Mouse (Mus musculus) intestine, embryonic 14.5 days (tissue): ENCODE results near the gene Dus2. TPM values are rescaled to one million over a fixed set of nuclear protein-coding genes. Genes with fewer than 3 reads are reported as not detected.
A peak's percentile ranks its signal among the peaks of the same experiment; 100 is the strongest.
"Not testable (repeated sequence)": the region's sequence is repeated elsewhere in the genome, so short reads cannot be mapped to it uniquely, and the experiment has no call there.

Experiments
- ATAC-seq: fragments of 200-750 bp; cut with Nextera tagmentation; replicated peaks from 2 replicates; pipeline ENCODE4 v1.8.0; 2017; ENCODE audit warnings: low read depth, moderate number of reproducible peaks, moderate TSS enrichment, moderate library complexity; ENCODE audit not compliant: low FRiP score, low TSS enrichment
- DNase-seq: peaks from one replicate; pipeline ENCODE4 v3.0.0-alpha.2; 2018; ENCODE audit warnings: low spot score
- H3K27ac ChIP-seq: fragments of 300-500 bp; sonication (generic); 2 replicates; pipeline ENCODE4 v1.5.1; 2014; ENCODE audit warnings: low read depth, mild to moderate bottlenecking, control low read depth
- H3K27me3 ChIP-seq: fragments of 300-500 bp; sonication (generic); replicated peaks from 2 replicates; pipeline ENCODE4 v1.6.1; 2014; ENCODE audit warnings: low read length, control low read depth; ENCODE audit not compliant: control insufficient read depth, insufficient read depth
- H3K36me3 ChIP-seq: fragments of 300-500 bp; sonication (generic); 2 replicates; pipeline ENCODE4 v1.6.1; 2014; ENCODE audit warnings: low read length, control low read depth; ENCODE audit not compliant: control insufficient read depth, insufficient read depth
- H3K4me1 ChIP-seq: fragments of 300-500 bp; sonication (generic); replicated peaks from 2 replicates; pipeline ENCODE4 v1.6.1; 2014; ENCODE audit warnings: low read length, control low read depth, mixed read lengths; ENCODE audit not compliant: control insufficient read depth, insufficient read depth
- H3K4me2 ChIP-seq: fragments of 300-500 bp; sonication (generic); 2 replicates; pipeline ENCODE4 v1.6.1; 2014; ENCODE audit warnings: low read length
- H3K4me3 ChIP-seq: fragments of 300-500 bp; sonication (generic); 2 replicates; pipeline ENCODE4 v1.5.1; 2014; ENCODE audit warnings: low read depth, low read length, control low read depth, mixed read lengths
- H3K9ac ChIP-seq: fragments of 300-500 bp; sonication (generic); 2 replicates; pipeline ENCODE4 v1.6.1; 2014; ENCODE audit warnings: mild to moderate bottlenecking, low read length
- H3K9me3 ChIP-seq: fragments of 300-500 bp; sonication (generic); 2 replicates; pipeline ENCODE4 v1.6.1; 2016; ENCODE audit warnings: low read length, control low read depth; ENCODE audit not compliant: control insufficient read depth
- WGBS: fragments of 180-500 bp; shearing (Covaris S2); extraction: QIAGEN DNeasy Blood & Tissue Kit; methylation state at CpG from one replicate; pipeline ENCODE4 v1.1.7; 2014; 5-methylcytosine and 5-hydroxymethylcytosine counted together
- polyA plus RNA-seq: library from polyadenylated mRNA; unstranded; fragments of >200 nt; fragmentation: Nextera tagmentation; extraction: Ambion mirVana; gene quantifications from 2 replicates; pipeline ENCODE4 v1.2.1, GENCODE M21; 2014

The Dus2 gene
- polyA plus RNA-seq, 1 experiment from 2014 or later: 18.3 TPM

- H3K4me1 ChIP-seq: no peaks in the 10 kb centered on the region
- no peak overlapping the region for H3K9ac ChIP-seq
- WGBS: 81% methylated on average over 2 of the region's 2 CpGs
- ATAC-seq (no peak), DNase-seq (no peak)
- H3K27me3 ChIP-seq: no peaks in the 10 kb centered on the region
- H3K4me3 ChIP-seq: no peak overlapping the region
- H3K9me3 ChIP-seq: no peaks in the 10 kb centered on the region
- H3K36me3 ChIP-seq: no peaks in the 10 kb centered on the region
- no peak overlapping the region for H3K4me2 ChIP-seq
- no peak overlapping the region for H3K27ac ChIP-seq
Observed at GRCm38 (mm10) chr8:105998971-105999370, 7.8 kb downstream of the Dus2 start.

DNA sequence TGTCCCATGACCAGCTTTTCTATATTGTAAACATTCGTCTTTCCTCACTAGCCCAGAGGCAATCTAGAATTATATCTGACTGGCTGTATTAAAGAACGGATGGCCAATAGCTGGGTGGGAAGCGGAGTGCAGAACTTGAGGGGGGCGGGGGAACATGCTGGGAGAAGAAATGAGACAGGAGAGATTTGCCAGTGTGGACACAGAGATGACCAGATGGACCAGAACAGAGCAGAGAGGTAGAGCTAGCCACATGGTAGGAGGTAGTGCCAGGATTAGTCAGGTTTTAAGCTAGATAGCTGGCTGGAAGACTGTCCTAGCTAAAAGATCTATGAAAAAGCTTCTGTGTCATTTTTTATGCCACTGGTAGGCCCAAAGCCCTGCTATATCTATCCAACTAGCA lies 10.8 kb downstream of the Dus2 start:
- no peaks in the 10 kb centered on the region for H3K27me3 ChIP-seq

GRCm38 (mm10) chr8:106004538-106005207 lies 13.5 kb downstream of the Dus2 start:
- no peak for ATAC-seq
- 77% methylated on average over 8 of the region's 8 CpGs for WGBS
- no peaks in the 10 kb centered on the region; the same call in 1 of the 2 replicates for H3K4me1 ChIP-seq
- H3K9ac ChIP-seq: no peak overlapping the region
- no peak overlapping the region for H3K27ac ChIP-seq
- no peaks in the 10 kb centered on the region for H3K27me3 ChIP-seq
- H3K4me3 ChIP-seq: no peak overlapping the region
- H3K36me3 ChIP-seq: 0 out of 2 replicates have a peak, but pooled peaks cover 2% of the 10 kb centered on the region
- DNase-seq: no peak
- no peak overlapping the region for H3K4me2 ChIP-seq
- no peaks in the 10 kb centered on the region for H3K9me3 ChIP-seq

More for the DNA sequence above, 10.8 kb downstream of the Dus2 start:
- ATAC-seq: no peak
- Histone ChIP-seq H3K9ac (no peak overlapping the region), H3K9me3 (no peaks in the 10 kb centered on the region), H3K27ac (no peak overlapping the region), H3K4me3 (no peak overlapping the region), H3K4me1 (no peaks in the 10 kb centered on the region), H3K36me3 (no peaks in the 10 kb centered on the region), H3K4me2 (no peak overlapping the region)
- no peak for DNase-seq
- WGBS: 83% methylated on average over 4 of the region's 4 CpGs

GRCm38 (mm10) chr8:106005875-106006274 lies 14.7 kb downstream of the Dus2 start, which contains the start of gene Dpep2nb:
Dpep2nb (minus strand) TSS chr8:106005975.
- DNase-seq: no peak
- H3K36me3 ChIP-seq: 0 out of 2 replicates have a peak, but pooled peaks cover 2% of the 10 kb centered on the region
- no peak within 1 kb of the TSS for H3K27ac ChIP-seq
- H3K4me2 ChIP-seq: no peak within 1 kb of the TSS
- WGBS: 76% methylated on average over 4 of the region's 4 CpGs
- no peaks in the 10 kb centered on the region for H3K27me3 ChIP-seq
- H3K9ac ChIP-seq: no peak within 1 kb of the TSS
- no peaks in the 10 kb centered on the region for H3K9me3 ChIP-seq
- ATAC-seq: no peak
- no peak within 1 kb of the TSS for H3K4me3 ChIP-seq
- H3K4me1 ChIP-seq: peaks cover 8% of the 10 kb centered on the region

DNA sequence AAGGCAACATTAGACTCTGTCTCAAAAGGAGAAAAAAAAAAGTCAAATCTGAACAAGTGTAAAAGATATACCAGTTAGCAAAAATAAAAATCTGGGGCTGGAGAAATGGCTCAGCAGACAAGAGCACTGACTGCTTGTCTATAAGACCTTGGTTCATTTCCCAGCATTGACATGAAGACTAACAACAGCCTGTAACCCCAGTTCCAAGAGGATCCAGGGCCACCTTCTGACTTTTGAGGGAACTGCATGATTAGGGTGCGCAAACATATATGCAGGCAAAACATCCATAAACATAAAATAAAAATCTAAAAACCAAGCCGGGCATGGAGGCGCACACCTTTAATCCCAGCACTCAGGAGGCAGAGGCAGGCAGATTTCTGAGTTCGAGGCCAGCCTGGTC lies 15.3 kb downstream of the Dus2 start:
- Histone ChIP-seq H3K4me1 (peaks cover 8% of the 10 kb centered on the region), H3K4me2 (no peak overlapping the region), H3K36me3 (0 out of 2 replicates have a peak, but pooled peaks cover 2% of the 10 kb centered on the region), H3K4me3 (no peak overlapping the region), H3K27ac (no peak overlapping the region), H3K9ac (no peak overlapping the region), H3K9me3 (no peaks in the 10 kb centered on the region), H3K27me3 (no peaks in the 10 kb centered on the region)
- ATAC-seq (no peak), DNase-seq (no peak)
- 88% methylated on average over 4 of the region's 4 CpGs for WGBS

GRCm38 (mm10) chr8:106007135-106007534 lies 16.0 kb downstream of the Dus2 start:
- ATAC-seq: no peak

GRCm38 (mm10) chr8:106007891-106008290 lies 16.8 kb downstream of the Dus2 start:
- H3K4me3 ChIP-seq, H3K9ac ChIP-seq, H3K36me3 ChIP-seq, DNase-seq, H3K9me3 ChIP-seq, H3K27me3 ChIP-seq, H3K4me2 ChIP-seq, H3K27ac ChIP-seq, H3K4me1 ChIP-seq, ATAC-seq: not testable (repeated sequence)
- 62% methylated on average over 3 of the region's 3 CpGs for WGBS

More at GRCm38 (mm10) chr8:106007135-106007534, 16.0 kb downstream of the Dus2 start:
- Histone ChIP-seq H3K4me1 (peaks cover 8% of the 10 kb centered on the region), H3K9ac (no peak overlapping the region), H3K27me3 (no peaks in the 10 kb centered on the region), H3K4me2 (no peak overlapping the region), H3K4me3 (no peak overlapping the region), H3K9me3 (no peaks in the 10 kb centered on the region), H3K27ac (no peak overlapping the region), H3K36me3 (0 out of 2 replicates have a peak, but pooled peaks cover 2% of the 10 kb centered on the region)
- no peak for DNase-seq
- 72% methylated on average over 3 of the region's 3 CpGs for WGBS

GRCm38 (mm10) chr8:106010748-106011642 lies 19.9 kb downstream of the Dus2 start:
- H3K27ac ChIP-seq: peak overlapping the region; percentile 57
- H3K27me3 ChIP-seq: no peaks in the 10 kb centered on the region
- peak overlapping the region; percentile 97 for H3K4me3 ChIP-seq
- no peaks in the 10 kb centered on the region for H3K9me3 ChIP-seq
- peaks cover 6% of the 10 kb centered on the region; the same call in 1 of the 2 replicates for H3K36me3 ChIP-seq
- WGBS: 1% methylated on average over 74 of the region's 74 CpGs
- H3K4me1 ChIP-seq: peaks cover 8% of the 10 kb centered on the region
- peak overlapping the region; percentile 88 for H3K9ac ChIP-seq
- H3K4me2 ChIP-seq: peak overlapping the region; percentile 85
- peak; percentile 97 for ATAC-seq
- DNase-seq: peak; percentile 96
